Mouse (Mus musculus) liver, postnatal 0 days (tissue): ENCODE results near the gene Tmem51. TPM values are rescaled to one million over a fixed set of nuclear protein-coding genes. Genes with fewer than 3 reads are reported as not detected.
A peak's percentile ranks its signal among the peaks of the same experiment; 100 is the strongest.

Source experiments
- ATAC-seq: fragments of 200-750 bp; cut with Nextera tagmentation; 2 replicates; pipeline ENCODE4 v1.8.0; 2017; ENCODE audit warnings: mild to moderate bottlenecking, moderate library complexity
- DNase-seq: peaks from one replicate; pipeline ENCODE4 v3.0.0-alpha.2; 2016
- H3K27ac ChIP-seq: fragments of 300-500 bp; sonication (generic); 2 replicates; pipeline ENCODE4 v1.5.1; 2014; ENCODE audit warnings: antibody characterized with exemption, moderate library complexity, mild to moderate bottlenecking, low read depth
- H3K27me3 ChIP-seq: fragments of 300-500 bp; sonication (generic); 2 replicates; pipeline ENCODE4 v1.6.1; 2014; ENCODE audit warnings: low read length, control low read depth, mixed read lengths; ENCODE audit not compliant: insufficient read depth
- H3K36me3 ChIP-seq: fragments of 300-500 bp; sonication (generic); replicated peaks from 2 replicates; pipeline ENCODE4 v1.6.1; 2014; ENCODE audit warnings: mild to moderate bottlenecking, control low read depth, low read length, moderate library complexity, mixed read lengths; ENCODE audit not compliant: insufficient read depth
- H3K4me1 ChIP-seq: fragments of 300-500 bp; sonication (generic); 2 replicates; pipeline ENCODE4 v1.6.1; 2014; ENCODE audit warnings: antibody characterized with exemption, mild to moderate bottlenecking, control low read depth; ENCODE audit not compliant: insufficient read depth
- H3K4me2 ChIP-seq: fragments of 300-500 bp; sonication (generic); 2 replicates; pipeline ENCODE4 v1.6.1; 2014; ENCODE audit warnings: low read depth, mild to moderate bottlenecking, low read length, moderate library complexity, mixed read lengths
- H3K4me3 ChIP-seq: fragments of 300-500 bp; sonication (generic); 2 replicates; pipeline ENCODE4 v1.5.1; 2014; ENCODE audit warnings: low read depth, low read length
- H3K9ac ChIP-seq: fragments of 300-500 bp; sonication (generic); replicated peaks from 2 replicates; pipeline ENCODE4 v1.6.1; 2014; ENCODE audit warnings: mild to moderate bottlenecking, moderate library complexity
- H3K9me3 ChIP-seq: fragments of 300-500 bp; sonication (generic); 2 replicates; pipeline ENCODE4 v1.6.1; 2016; ENCODE audit warnings: mild to moderate bottlenecking, control low read depth, low read length, mixed read lengths
- CTCF ChIP-seq: sonication (generic); IDR thresholded peaks from 2 replicates; pipeline ENCODE4 v1.5.1; 2016; ENCODE audit warnings: antibody characterized with exemption, low read depth
- EP300 ChIP-seq: IDR thresholded peaks from 2 replicates; pipeline ENCODE4 v1.6.1; 2016; ENCODE audit warnings: antibody characterized with exemption, low read depth, mild to moderate bottlenecking
- WGBS: fragments of 180-500 bp; shearing (Covaris S2); extraction: QIAGEN DNeasy Blood & Tissue Kit; methylation state at CpG from one replicate; pipeline ENCODE4 v1.1.7; 2014; ENCODE audit not compliant: insufficient replicate concordance; 5-methylcytosine and 5-hydroxymethylcytosine counted together
- polyA plus RNA-seq: library from polyadenylated mRNA; unstranded; fragments of >200 nt; fragmentation: Nextera tagmentation; extraction: Ambion mirVana; gene quantifications from 2 replicates; pipeline ENCODE4 v1.2.1, GENCODE M21; 2015

Tmem51 gene
- polyA plus RNA-seq, 1 experiment from 2014 or later: 13.7 TPM

DNA sequence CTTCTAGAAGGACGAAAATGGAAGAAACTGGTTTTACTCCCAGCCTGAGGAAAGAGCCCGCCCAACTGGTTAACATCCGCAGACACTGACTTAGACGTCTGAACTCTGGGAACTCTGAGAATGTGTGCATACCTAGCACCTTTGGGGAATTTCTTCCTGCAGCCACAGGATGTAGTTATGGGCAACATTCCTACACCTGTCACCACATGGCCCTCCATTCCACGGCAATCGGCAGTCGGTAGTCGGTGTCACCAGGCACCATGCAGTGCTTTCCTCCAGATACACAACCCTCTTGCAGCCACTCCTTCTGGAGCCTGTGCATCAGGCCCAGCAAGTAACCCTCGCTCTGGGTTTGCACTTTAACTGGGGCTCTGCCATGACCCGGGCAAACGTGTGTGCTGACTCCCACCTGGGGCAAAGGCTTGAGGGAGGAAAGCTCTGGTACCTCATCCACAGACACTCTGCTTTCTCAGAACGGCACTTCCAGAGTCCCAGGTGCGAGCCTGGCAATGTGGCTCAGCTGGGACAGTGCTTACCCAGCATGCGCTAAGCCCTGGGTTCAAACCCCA is 38.4 kb downstream of the Tmem51 start:
- no peak for TF ChIP-seq EP300
- no peaks in the 10 kb centered on the region for H3K27me3 ChIP-seq
- H3K27ac ChIP-seq: no peak overlapping the region
- no peak overlapping the region for H3K4me2 ChIP-seq
- DNase-seq (no peak), ATAC-seq (no peak)
- WGBS: 79% methylated on average over 14 of the region's 14 CpGs
- no peaks in the 10 kb centered on the region for H3K9me3 ChIP-seq
- H3K9ac ChIP-seq: no peak overlapping the region
- peaks cover 24% of the 10 kb centered on the region for H3K4me1 ChIP-seq
- no peak overlapping the region for H3K4me3 ChIP-seq
- no peaks in the 10 kb centered on the region for H3K36me3 ChIP-seq

GRCm38 (mm10) chr4:142044452-142044851 is 39.7 kb downstream of the Tmem51 start:
- TF ChIP-seq EP300 (no peak), CTCF (no peak)
- H3K4me1 ChIP-seq: peaks cover 18% of the 10 kb centered on the region
- H3K27me3 ChIP-seq: no peaks in the 10 kb centered on the region
- WGBS: 57% methylated on average over 12 of the region's 12 CpGs
- H3K4me2 ChIP-seq: no peak overlapping the region
- H3K27ac ChIP-seq: no peak overlapping the region
- no peaks in the 10 kb centered on the region for H3K36me3 ChIP-seq
- no peak overlapping the region for H3K4me3 ChIP-seq
- no peak for DNase-seq
- H3K9me3 ChIP-seq: no peaks in the 10 kb centered on the region
- H3K9ac ChIP-seq: no peak overlapping the region; the same call in 1 of the 2 replicates
- no peak for ATAC-seq

- no peak overlapping the region for H3K4me2 ChIP-seq
- no peak overlapping the region for H3K9ac ChIP-seq
- DNase-seq (no peak), ATAC-seq (peak; percentile 74)
- H3K4me1 ChIP-seq: no peaks in the 10 kb centered on the region; the same call in 1 of the 2 replicates
- peak; percentile 80 for TF ChIP-seq EP300
- no peak for TF ChIP-seq CTCF
- no peaks in the 10 kb centered on the region for H3K9me3 ChIP-seq
- H3K27me3 ChIP-seq: no peaks in the 10 kb centered on the region
- 51% methylated on average over 9 of the region's 9 CpGs for WGBS
- H3K36me3 ChIP-seq: 0 out of 2 replicates have a peak, but pooled peaks cover 4% of the 10 kb centered on the region
- no peak overlapping the region for H3K27ac ChIP-seq
- H3K4me3 ChIP-seq: no peak overlapping the region
Observed at GRCm38 (mm10) chr4:142039662-142040353, 44.3 kb downstream of the Tmem51 start.

- Histone ChIP-seq H3K9ac (no peak overlapping the region), H3K4me1 (no peaks in the 10 kb centered on the region; the same call in 1 of the 2 replicates), H3K4me2 (no peak overlapping the region), H3K36me3 (0 out of 2 replicates have a peak, but pooled peaks cover 4% of the 10 kb centered on the region), H3K27ac (no peak overlapping the region), H3K9me3 (no peaks in the 10 kb centered on the region), H3K27me3 (no peaks in the 10 kb centered on the region), H3K4me3 (no peak overlapping the region)
- DNase-seq (no peak), ATAC-seq (no peak)
- TF ChIP-seq EP300 (no peak), CTCF (no peak)
- WGBS: 77% methylated on average over 4 of the region's 4 CpGs
Observed at GRCm38 (mm10) chr4:142037897-142038296, 46.2 kb downstream of the Tmem51 start.

DNA sequence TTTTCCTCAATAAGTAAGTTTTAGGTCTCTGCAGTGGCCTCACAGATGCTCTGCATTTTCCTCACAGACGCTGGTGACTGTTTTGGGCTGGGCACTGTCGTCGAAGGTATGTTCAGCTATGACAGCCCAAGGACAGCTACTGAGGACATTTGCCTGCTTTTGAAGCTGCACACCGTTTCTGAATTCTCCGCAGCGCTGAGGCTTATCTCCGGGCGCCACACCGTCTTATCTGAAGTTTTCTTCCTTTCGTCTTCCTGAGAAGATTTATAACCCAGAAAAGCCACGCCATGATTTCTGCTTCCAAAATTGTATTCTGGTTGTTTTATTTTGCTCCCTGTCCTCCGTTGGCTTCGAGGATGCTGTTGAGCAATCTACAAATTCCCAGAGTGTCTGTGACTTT is 55.6 kb downstream of the Tmem51 start:
- Histone ChIP-seq H3K9ac (no peak overlapping the region), H3K4me3 (no peak overlapping the region), H3K27ac (no peak overlapping the region), H3K27me3 (no peaks in the 10 kb centered on the region), H3K4me1 (peaks cover 4% of the 10 kb centered on the region), H3K4me2 (no peak overlapping the region), H3K9me3 (no peaks in the 10 kb centered on the region), H3K36me3 (peaks cover 12% of the 10 kb centered on the region; the same call in 1 of the 2 replicates)
- ATAC-seq: no peak
- TF ChIP-seq EP300 (no peak), CTCF (no peak)
- no peak for DNase-seq
- WGBS: 25% methylated on average over 13 of the region's 13 CpGs

DNA sequence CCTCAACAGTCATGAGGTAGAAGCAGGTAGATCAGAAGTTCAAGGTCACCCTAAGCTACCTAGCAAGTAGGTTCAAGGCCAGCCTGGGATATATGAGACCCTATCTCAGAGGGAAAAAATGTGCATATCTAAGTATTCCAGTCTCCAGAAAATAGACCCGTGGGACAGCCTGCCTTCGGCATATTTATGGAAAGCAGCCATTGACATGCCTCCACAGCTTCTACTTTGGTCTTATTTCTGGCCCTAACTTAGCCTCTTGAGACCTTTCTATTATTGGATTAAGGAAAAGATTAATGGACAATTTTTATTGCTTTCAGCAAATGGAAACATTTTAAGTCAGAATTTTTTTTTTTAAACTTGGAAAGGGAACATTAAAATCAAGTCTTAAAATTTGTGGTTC is 57.1 kb downstream of the Tmem51 start:
- Histone ChIP-seq H3K4me2 (no peak overlapping the region), H3K9me3 (no peaks in the 10 kb centered on the region), H3K9ac (no peak overlapping the region), H3K27me3 (no peaks in the 10 kb centered on the region), H3K36me3 (peaks cover 7% of the 10 kb centered on the region; the same call in 1 of the 2 replicates), H3K27ac (no peak overlapping the region), H3K4me3 (no peak overlapping the region), H3K4me1 (peaks cover 4% of the 10 kb centered on the region)
- DNase-seq: no peak
- 78% methylated on average over 2 of the region's 2 CpGs for WGBS
- no peak for ATAC-seq
- no peak for TF ChIP-seq EP300
- no peak for TF ChIP-seq CTCF
